Mouse (Mus musculus): Measurements from ENCODE around the gene Utp14a. TPM values are rescaled to one million over a fixed set of nuclear protein-coding genes. Genes with fewer than 3 reads are reported as not detected.

The Utp14a gene
- polyA plus RNA-seq, 1 experiment: 31.1 TPM

DNA sequence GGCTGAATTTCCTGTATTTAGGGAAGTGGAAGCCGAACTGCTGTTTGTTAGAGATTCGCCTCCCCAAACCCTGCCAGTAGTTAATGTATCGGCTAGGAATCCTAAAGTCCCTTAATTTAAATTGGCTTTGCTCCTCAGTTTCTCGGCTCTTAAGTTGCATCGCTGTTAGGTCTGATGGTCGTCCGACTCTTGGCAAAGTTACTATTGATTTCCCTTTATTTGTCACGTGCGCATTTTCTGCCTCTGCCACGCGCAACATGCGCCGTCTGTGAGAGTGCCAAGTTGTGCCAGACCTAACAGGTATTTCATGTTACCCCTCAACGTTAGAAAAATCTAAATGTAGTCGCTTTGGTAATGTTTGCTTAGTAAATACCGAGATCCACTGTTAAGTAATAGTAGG lies 349 bp downstream of the Utp14a start:
- peak overlapping the region; percentile 71 for H3K27ac ChIP-seq (ENCODE audit: insufficient read depth, low read depth, low read length)
- TF ChIP-seq POLR2A (IDR thresholded peaks at IDR 0.05; ENCODE audit: borderline replicate concordance, low read depth, low read length) (no peak), CTCF (IDR thresholded peaks at IDR 0.05; ENCODE audit: low read depth, low read length) (no peak)

DNA sequence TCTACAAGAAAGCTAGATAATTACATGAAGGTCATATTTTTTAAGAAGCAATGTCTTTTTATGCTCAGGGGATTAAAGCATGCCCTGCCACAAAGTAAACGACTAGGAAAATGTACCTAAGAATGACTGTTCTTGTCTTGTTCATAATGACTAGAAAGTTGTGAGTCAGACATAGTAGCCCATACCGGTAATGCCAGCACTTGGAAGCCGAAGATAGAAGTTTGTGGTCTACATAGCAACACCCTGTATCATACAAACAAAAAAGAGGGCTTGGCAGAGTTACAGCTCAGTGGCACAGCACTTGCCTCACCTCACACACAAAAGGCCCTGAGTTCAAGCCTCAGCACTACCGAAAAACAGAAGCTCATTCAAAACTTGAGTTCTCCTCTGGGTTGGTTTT lies 15.0 kb downstream of the Utp14a start:
- TF ChIP-seq CTCF (IDR thresholded peaks at IDR 0.05; ENCODE audit: low read depth, low read length) (no peak), POLR2A (IDR thresholded peaks at IDR 0.05; ENCODE audit: borderline replicate concordance, low read depth, low read length) (no peak)
- peaks cover 14% of the 10 kb centered on the region for H3K4me1 ChIP-seq (ENCODE audit: control insufficient read depth, insufficient read depth, low read length)

More for the DNA sequence above, 349 bp downstream of the Utp14a start:
- Histone ChIP-seq H3K4me1 (ENCODE audit: control insufficient read depth, insufficient read depth, low read length) (no peaks in the 10 kb centered on the region), H3K4me3 (ENCODE audit: insufficient read depth, low read length) (peak overlapping the region; percentile 69)

DNA sequence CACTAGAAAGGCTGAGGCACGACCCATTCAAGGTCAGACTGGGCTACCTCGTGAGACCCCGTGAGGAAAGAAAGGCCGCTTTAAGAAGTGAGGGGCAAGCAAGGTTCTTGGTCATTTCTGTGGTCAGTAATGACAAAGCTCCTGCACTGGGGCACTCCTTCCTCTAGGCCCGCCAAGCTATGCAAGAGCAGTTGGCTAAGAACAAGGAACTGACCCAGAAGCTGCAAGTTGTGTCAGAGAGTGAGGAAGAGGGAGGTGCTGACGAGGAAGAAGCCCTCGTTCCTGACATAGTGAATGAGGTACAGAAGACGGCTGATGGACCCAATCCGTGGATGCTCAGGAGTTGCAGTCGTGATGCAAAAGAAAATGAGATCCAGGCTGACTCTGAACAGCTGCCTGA lies 18.0 kb downstream of the Utp14a start:
- TF ChIP-seq POLR2A (IDR thresholded peaks at IDR 0.05; ENCODE audit: borderline replicate concordance, low read depth, low read length) (no peak), CTCF (IDR thresholded peaks at IDR 0.05; ENCODE audit: low read depth, low read length) (no peak)
- Histone ChIP-seq H3K4me3 (ENCODE audit: insufficient read depth, low read length) (no peak overlapping the region), H3K27ac (ENCODE audit: insufficient read depth, low read depth, low read length) (peak overlapping the region; percentile 73), H3K4me1 (ENCODE audit: control insufficient read depth, insufficient read depth, low read length) (peaks cover 14% of the 10 kb centered on the region)

More for the DNA sequence above, 15.0 kb downstream of the Utp14a start:
- Histone ChIP-seq H3K27ac (ENCODE audit: insufficient read depth, low read depth, low read length) (no peak overlapping the region), H3K4me3 (ENCODE audit: insufficient read depth, low read length) (no peak overlapping the region)

DNA sequence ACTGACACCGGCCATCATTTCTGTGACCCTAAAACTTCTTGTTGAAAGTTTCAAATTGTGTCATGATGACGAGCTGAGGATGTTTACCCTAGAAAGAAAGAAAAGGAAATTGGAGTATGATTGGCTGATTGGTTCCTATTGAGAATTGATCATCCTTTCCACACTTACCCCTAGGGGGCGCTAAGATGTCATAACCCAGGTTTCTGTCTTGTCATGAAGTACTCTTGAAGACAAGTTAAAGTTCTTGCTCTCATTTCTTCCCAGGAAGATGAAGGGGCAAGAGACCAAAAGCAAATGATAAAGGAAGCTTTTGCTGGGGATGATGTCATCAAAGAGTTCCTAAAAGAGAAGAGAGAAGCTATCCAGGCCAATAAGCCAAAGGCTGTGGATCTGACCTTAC lies 21.4 kb downstream of the Utp14a start:
- Histone ChIP-seq H3K4me3 (ENCODE audit: insufficient read depth, low read length) (no peak overlapping the region), H3K27ac (ENCODE audit: insufficient read depth, low read depth, low read length) (no peak overlapping the region), H3K4me1 (ENCODE audit: control insufficient read depth, insufficient read depth, low read length) (peaks cover 14% of the 10 kb centered on the region)
- TF ChIP-seq POLR2A (IDR thresholded peaks at IDR 0.05; ENCODE audit: borderline replicate concordance, low read depth, low read length): no peak
- TF ChIP-seq CTCF (IDR thresholded peaks at IDR 0.05; ENCODE audit: low read depth, low read length): no peak

DNA sequence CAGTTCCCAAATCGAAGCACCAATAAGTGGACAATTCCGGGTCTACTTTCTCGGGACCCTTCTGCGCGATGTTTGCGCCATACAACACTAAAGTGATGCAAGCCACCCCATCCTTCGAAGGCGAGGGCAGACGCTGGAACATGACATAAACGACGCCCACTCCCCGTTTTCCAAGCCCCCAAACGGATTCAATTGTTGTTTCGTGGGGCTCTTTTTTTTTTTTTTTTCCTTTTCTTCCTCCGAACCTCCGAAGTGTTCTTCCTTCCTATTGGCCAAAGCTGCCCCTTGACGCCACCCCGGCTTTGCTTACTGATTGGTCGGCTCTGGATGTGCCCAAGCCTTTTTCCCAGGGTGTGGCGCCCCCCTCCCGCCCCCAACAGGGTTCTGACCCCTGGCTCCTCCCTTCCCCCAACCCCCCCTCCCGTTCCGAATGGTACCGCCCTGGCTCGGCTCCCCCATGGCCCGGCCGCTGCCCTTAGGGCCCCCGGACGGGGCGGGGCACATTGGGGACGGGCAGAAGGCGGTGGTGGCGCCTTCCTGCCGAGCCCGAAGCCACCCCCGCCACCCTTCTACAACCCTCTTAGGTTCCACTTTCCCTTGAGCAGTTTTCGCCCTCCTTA lies 27.8 kb downstream of the Utp14a start:
- Histone ChIP-seq H3K27ac (ENCODE audit: insufficient read depth, low read depth, low read length) (peak overlapping the region; percentile 86), H3K4me3 (ENCODE audit: insufficient read depth, low read length) (peak overlapping the region; percentile 78), H3K4me1 (ENCODE audit: control insufficient read depth, insufficient read depth, low read length) (no peaks in the 10 kb centered on the region)
- no peak for TF ChIP-seq POLR2A (IDR thresholded peaks at IDR 0.05; ENCODE audit: borderline replicate concordance, low read depth, low read length)
- no peak for TF ChIP-seq CTCF (IDR thresholded peaks at IDR 0.05; ENCODE audit: low read depth, low read length)

DNA sequence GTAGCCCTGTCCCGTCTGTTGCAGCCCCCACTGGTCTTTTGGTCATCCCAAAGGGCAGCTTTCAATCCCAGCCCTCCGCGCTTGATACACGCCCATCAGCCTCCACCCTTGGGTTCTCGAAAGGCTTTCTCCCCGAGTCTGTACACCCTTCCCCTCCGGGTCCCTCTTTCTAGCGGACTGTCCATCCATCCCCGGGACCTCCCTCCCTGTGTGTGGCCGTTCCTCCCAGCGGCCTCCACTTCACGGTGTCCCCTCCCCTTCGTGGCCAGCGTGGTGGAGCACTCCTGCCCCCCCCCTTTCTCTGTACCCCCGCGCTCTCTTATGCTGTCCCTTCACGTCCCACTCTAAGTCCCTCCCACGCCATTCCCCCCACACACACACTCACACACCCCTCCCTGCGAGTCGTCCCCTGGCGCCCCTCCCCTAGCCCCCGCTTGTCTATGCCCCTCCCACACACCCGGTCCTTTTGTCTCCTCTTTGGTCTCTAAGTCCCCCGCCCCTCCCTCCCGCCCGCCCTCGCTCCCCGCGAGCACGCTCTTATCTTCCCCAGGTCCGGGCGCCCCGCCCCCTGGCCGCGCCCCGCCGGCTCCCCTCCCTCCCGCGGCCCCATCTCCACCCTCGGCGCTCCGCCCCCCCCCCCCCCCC lies 28.5 kb downstream of the Utp14a start:
- no peak for TF ChIP-seq CTCF (IDR thresholded peaks at IDR 0.05; ENCODE audit: low read depth, low read length)
- no peak for TF ChIP-seq POLR2A (IDR thresholded peaks at IDR 0.05; ENCODE audit: borderline replicate concordance, low read depth, low read length)
- Histone ChIP-seq H3K4me3 (ENCODE audit: insufficient read depth, low read length) (peak overlapping the region; percentile 78), H3K27ac (ENCODE audit: insufficient read depth, low read depth, low read length) (peak overlapping the region; percentile 86), H3K4me1 (ENCODE audit: control insufficient read depth, insufficient read depth, low read length) (no peaks in the 10 kb centered on the region)

DNA sequence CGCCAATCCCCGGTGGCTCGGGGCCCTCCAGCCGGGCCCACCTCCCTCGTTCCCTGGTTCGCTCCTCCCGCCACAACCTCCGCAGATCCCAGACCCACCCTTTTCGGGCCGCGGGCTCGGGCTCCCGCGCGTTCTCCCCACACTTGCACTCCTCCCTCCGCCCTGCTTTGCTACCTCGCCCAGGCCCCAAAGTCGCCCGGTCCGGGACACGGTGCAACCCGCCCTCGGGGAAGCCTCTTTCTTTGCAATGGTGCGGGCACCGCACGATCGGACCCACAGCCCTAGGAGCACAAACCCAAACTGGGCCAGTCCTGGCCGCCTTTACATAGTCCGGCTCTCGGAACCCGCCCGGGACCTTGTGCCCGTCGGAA lies 29.0 kb downstream of the Utp14a start:
- Histone ChIP-seq H3K4me3 (ENCODE audit: insufficient read depth, low read length) (peak overlapping the region; percentile 46), H3K4me1 (ENCODE audit: control insufficient read depth, insufficient read depth, low read length) (no peaks in the 10 kb centered on the region), H3K27ac (ENCODE audit: insufficient read depth, low read depth, low read length) (no peak overlapping the region)
- TF ChIP-seq POLR2A (IDR thresholded peaks at IDR 0.05; ENCODE audit: borderline replicate concordance, low read depth, low read length) (no peak), CTCF (IDR thresholded peaks at IDR 0.05; ENCODE audit: low read depth, low read length) (no peak)

DNA sequence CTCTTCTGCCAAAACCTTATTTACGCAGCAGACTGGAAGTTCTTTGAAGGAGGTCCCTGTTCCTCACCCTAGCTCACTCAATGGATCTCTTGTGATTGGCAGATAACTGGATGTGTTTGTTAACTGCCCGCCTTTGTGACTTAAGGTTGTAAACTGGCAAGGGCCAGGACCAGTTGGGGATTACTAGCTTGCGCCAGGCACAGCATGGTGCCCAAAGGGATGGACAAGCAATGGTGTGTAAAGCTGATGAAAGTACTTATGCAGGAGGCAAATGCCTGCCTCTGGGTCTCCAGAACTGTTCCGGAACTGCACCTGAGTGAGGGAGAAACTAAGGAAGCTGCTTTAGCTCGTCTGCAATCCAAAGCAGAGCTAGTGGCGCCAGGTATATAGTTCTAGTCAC lies 29.8 kb downstream of the Utp14a start:
- H3K27ac ChIP-seq (ENCODE audit: insufficient read depth, low read depth, low read length): no peak overlapping the region
- H3K4me1 ChIP-seq (ENCODE audit: control insufficient read depth, insufficient read depth, low read length): no peaks in the 10 kb centered on the region
- H3K4me3 ChIP-seq (ENCODE audit: insufficient read depth, low read length): no peak overlapping the region

DNA sequence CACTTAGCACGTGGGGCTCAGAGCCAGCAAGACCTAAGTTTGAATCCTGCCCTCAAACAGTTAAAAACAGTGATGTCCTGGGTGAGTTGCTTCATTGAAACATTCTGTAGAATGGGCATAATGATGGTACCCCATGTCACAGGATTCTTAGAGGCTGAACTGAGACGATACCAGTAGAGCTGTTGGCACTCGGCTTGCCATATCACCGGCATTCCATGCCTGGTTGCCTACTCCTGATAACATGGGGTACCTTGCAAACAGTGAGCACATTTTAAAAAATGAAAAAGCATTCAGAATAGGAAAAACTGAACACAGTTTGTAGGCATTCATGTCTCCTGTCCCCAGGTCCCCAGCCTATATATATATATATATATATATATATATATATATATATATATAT lies 31.3 kb downstream of the Utp14a start:
- H3K27ac ChIP-seq (ENCODE audit: insufficient read depth, low read depth, low read length): no peak overlapping the region
- H3K4me1 ChIP-seq (ENCODE audit: control insufficient read depth, insufficient read depth, low read length): no peaks in the 10 kb centered on the region
- H3K4me3 ChIP-seq (ENCODE audit: insufficient read depth, low read length): no peak overlapping the region
- TF ChIP-seq POLR2A (IDR thresholded peaks at IDR 0.05; ENCODE audit: borderline replicate concordance, low read depth, low read length): no peak
- TF ChIP-seq CTCF (IDR thresholded peaks at IDR 0.05; ENCODE audit: low read depth, low read length): no peak

More for the DNA sequence above, 29.8 kb downstream of the Utp14a start:
- TF ChIP-seq POLR2A (IDR thresholded peaks at IDR 0.05; ENCODE audit: borderline replicate concordance, low read depth, low read length): no peak
- no peak for TF ChIP-seq CTCF (IDR thresholded peaks at IDR 0.05; ENCODE audit: low read depth, low read length)

DNA sequence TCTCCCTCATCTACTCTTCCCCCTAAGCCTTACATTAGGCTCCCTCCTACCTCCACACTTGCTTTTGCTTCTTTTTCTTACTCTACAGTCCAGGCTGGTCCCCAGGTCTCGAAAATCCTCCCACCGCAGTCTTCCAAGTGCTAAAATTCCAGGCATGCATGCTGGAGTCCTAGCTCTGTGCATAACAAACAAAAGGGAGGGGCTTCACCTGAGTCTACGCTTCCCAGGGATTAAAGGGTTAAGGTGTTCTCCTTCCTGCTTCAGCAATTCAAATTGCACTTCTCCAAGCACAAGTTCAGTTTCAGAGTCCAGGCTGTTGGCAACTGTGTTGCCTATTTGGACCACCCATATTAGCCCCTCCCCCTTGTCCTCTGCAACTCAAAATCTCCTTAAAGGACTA lies 34.8 kb downstream of the Utp14a start:
- Histone ChIP-seq H3K27ac (ENCODE audit: insufficient read depth, low read depth, low read length) (no peak overlapping the region), H3K4me3 (ENCODE audit: insufficient read depth, low read length) (no peak overlapping the region), H3K4me1 (ENCODE audit: control insufficient read depth, insufficient read depth, low read length) (no peaks in the 10 kb centered on the region)
- TF ChIP-seq POLR2A (IDR thresholded peaks at IDR 0.05; ENCODE audit: borderline replicate concordance, low read depth, low read length): no peak
- TF ChIP-seq CTCF (IDR thresholded peaks at IDR 0.05; ENCODE audit: low read depth, low read length): no peak

Measured in bone marrow macrophage, adult 2 months (primary cell).